Mouse (Mus musculus) fibroblast of lung, adult 2 months (primary cell): Measurements from ENCODE around the gene Lrrc43.
A peak's percentile ranks its signal among the peaks of the same experiment; 100 is the strongest.

Source experiments
- DNase-seq: peaks from one replicate; pipeline ENCODE4 v3.0.0-alpha.2; 2011; ENCODE audit warnings: low read depth

The Lrrc43 gene

GRCm38 (mm10) chr5:123520666-123521065 lies 31.6 kb downstream of the Lrrc43 start:
- DNase-seq: no peak

GRCm38 (mm10) chr5:123521621-123522020 lies 32.5 kb downstream of the Lrrc43 start:
- no peak for DNase-seq

GRCm38 (mm10) chr5:123522166-123522565 lies 33.1 kb downstream of the Lrrc43 start:
- no peak for DNase-seq

GRCm38 (mm10) chr5:123523692-123524392 lies 34.7 kb downstream of the Lrrc43 start, which contains the start of gene Diablo:
Gene Diablo, minus strand, starts transcription at chr5:123524176.
- peak; percentile 87 for DNase-seq

DNA sequence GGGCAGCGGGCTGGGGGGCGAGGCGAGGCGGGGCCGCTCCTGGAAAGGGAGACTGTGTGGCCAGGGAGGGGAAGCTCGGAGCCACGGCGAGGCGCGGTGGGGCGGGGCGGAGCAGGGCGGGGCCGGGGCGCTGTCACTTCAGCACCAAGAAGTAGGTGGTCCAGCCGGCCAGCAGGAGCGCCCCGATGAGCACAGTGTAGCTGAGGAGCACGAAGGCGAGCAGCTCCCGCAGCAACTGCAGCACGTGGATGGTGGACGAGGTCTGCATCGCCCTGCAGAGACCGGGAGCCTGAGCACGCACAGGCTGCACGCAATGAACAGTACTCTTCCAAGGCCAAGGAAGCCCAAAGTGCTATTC lies 35.3 kb downstream of the Lrrc43 start:
- no peak for DNase-seq

GRCm38 (mm10) chr5:123525281-123525680 lies 36.2 kb downstream of the Lrrc43 start, which contains the start of gene Gm49027:
Gene Gm49027, minus strand, starts transcription at chr5:123525488.
- no peak for DNase-seq

GRCm38 (mm10) chr5:123525916-123526495 lies 36.9 kb downstream of the Lrrc43 start:
- no peak for DNase-seq

DNA sequence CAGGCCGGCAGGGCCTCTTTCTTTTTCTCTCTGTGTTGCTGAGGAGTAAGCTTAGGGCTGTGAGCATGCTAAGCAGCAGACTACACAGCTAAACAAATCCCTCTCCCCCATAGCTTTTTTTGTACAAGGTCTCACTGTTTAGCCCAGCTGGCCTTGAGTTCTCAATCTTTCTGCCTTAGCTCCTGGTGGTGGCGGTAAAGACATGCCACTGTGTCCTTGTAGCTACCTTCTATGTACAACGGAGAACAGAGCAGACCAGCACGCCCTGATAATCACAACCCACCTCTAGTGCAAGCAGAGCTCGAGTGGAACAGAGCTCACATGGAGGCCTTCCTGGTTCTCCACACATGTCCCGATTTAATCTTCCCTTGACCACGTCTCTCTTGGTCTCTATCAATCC lies 39.5 kb downstream of the Lrrc43 start:
- no peak for DNase-seq

DNA sequence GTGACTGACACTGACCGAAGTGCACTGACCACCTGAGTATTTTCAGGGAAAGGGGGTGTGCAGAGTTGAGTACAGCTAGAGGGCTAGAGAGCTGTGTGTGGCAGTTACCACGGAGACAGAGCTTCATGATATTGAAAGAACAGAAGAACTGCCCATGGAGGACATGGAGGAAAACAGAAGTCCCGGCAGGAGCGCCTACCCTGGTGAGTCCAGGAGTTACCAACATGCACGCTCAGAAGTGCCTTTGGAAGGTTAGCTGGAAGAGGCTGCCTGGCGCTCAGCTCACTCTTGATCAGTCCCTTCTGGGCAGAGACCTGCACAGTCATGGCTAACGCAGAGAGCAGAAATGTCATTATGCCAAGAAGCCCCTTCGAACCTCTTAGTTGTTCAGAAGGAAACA lies 41.0 kb downstream of the Lrrc43 start:
- no peak for DNase-seq

- no peak for DNase-seq
Measured at GRCm38 (mm10) chr5:123533801-123534200, 44.7 kb downstream of the Lrrc43 start.

GRCm38 (mm10) chr5:123555693-123556092 lies 66.6 kb downstream of the Lrrc43 start:
- no peak for DNase-seq

GRCm38 (mm10) chr5:123556451-123556850 lies 67.3 kb downstream of the Lrrc43 start:
- DNase-seq: no peak
